Mouse (Mus musculus): Measurements from ENCODE around the gene Tgm2.

Tgm2 gene

DNA sequence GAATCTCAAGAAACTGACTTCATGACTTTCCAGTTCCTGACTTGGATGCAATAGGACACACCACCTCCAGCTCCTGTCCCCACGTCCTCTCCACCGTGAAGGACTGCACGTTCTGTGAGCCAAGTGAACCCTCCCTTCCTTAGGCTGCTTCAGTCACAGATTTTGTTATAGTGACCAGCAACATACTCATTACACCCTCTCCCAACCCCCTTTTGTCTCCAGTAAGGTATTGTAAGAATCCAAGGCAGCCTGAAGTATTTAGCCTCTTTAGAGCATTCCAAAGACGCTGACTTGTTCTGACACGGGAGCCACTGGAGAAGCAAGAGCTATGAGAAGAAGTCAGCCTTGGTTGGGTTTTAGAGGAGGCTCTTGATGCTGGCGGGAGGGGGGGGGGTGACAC, 23.1 kb upstream of the Tgm2 start:
- in situ Hi-C loops (cut with MboI; ENCODE audit: low pct_unique_long_range_greater_than_20kb in 1 of 2, low sequenced_read_pairs in 2 of 2, unreplicated experiment in 1 of 2) = no loop called here

- in situ Hi-C loops (cut with MboI; ENCODE audit: low pct_unique_long_range_greater_than_20kb in 1 of 2, low sequenced_read_pairs in 2 of 2, unreplicated experiment in 1 of 2) = no loop called here
Measured at GRCm38 (mm10) chr2:158168741-158169211, 22.5 kb upstream of the Tgm2 start.

- in situ Hi-C loops (cut with MboI; ENCODE audit: low pct_unique_long_range_greater_than_20kb in 1 of 2, low sequenced_read_pairs in 2 of 2, unreplicated experiment in 1 of 2) = no loop called here
Measured at GRCm38 (mm10) chr2:158167496-158168205, 21.4 kb upstream of the Tgm2 start.

DNA sequence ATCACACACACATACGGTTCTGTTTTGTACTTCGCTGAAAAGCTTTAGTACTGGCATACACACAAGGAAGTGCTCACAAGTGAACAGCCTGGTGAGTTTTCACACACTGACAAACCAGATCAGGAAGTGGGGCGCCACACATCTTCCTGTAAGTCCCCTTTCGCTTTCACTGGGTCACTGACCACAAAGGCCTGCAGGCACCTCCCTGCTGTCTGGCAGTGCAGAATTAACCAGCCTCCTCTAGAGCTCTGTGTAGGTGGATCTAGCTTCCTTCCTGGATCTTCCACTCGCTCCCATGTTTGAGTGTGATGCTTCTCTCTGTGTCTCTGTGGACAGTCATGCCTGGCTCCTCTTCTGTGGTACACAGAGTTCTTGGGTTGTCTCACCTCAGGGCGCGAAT, 20.4 kb upstream of the Tgm2 start:
- in situ Hi-C loops (cut with MboI; ENCODE audit: low pct_unique_long_range_greater_than_20kb in 1 of 2, low sequenced_read_pairs in 2 of 2, unreplicated experiment in 1 of 2) = no loop called here

DNA sequence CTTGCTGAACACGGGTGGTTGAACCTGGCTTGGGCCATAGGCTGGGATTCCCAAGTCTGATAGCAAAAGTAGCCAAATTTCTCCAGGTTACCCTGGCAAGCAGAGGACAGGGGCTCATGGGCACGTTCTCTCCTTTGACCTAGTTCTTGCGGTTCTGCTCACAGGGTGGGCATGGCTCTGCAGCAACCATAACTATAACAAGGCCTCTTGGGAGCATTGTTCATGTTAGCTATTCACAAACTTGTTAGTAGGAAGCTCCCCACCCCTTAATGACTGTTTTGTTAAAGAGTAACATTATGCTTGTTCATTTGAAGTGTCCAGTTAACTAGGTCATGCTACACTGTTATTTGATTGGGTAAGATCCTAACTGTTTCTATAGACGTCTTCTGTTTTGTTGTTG, 19.5 kb upstream of the Tgm2 start:
- in situ Hi-C loops (cut with MboI; ENCODE audit: low pct_unique_long_range_greater_than_20kb in 1 of 2, low sequenced_read_pairs in 2 of 2, unreplicated experiment in 1 of 2) = no loop called here

GRCm38 (mm10) chr2:158163034-158163433, 16.8 kb upstream of the Tgm2 start:
- in situ Hi-C loops (cut with MboI; ENCODE audit: low pct_unique_long_range_greater_than_20kb in 1 of 2, low sequenced_read_pairs in 2 of 2, unreplicated experiment in 1 of 2) = no loop called here

GRCm38 (mm10) chr2:158161761-158162160, 15.5 kb upstream of the Tgm2 start:
- in situ Hi-C loops (cut with MboI; ENCODE audit: low pct_unique_long_range_greater_than_20kb in 1 of 2, low sequenced_read_pairs in 2 of 2, unreplicated experiment in 1 of 2) = no loop called here

DNA sequence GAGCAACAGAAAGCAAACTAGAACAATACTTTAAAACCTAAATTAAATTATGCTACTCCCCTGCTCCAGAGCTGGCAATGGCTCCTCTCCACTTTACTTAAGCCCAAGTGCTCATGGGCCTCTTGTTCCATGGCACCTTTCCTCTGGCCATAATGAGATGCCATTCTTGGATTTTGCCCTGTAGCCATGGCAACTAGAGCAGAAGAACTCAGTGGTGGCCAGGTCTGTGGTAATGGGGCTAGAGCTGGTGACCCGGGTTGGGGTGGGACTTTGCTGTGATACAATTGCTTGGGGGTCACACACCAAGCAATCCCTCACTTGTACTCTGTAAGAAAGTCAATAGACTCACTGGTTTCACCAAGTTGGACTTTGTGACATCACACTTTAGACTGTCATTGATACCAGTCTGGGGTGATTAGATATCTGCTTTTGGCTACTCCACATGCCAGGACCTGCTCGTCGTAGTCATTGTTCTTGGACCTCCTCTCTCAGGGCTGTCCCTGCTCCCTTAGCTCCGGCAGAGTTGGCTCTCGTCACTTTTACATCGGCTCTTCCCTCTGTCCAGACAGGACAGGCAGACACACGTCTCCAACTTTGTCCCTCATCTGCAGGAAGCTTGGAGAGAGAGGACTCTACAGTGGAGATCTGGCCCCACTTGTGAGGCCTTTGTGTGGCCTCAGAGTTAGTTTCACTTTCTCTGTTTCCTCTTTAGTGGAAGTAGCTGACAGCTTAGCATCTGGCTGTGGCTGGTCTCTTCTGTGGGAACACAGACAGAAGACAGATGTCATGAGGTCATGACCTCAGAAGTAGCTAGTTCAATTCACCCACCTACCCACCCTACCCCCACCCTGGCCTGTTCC, 13.4 kb upstream of the Tgm2 start:
- in situ Hi-C loops (cut with MboI; ENCODE audit: low pct_unique_long_range_greater_than_20kb in 1 of 2, low sequenced_read_pairs in 2 of 2, unreplicated experiment in 1 of 2) = no loop called here

GRCm38 (mm10) chr2:158157654-158158053, 11.4 kb upstream of the Tgm2 start:
- in situ Hi-C loops (cut with MboI; ENCODE audit: low pct_unique_long_range_greater_than_20kb in 1 of 2, low sequenced_read_pairs in 2 of 2, unreplicated experiment in 1 of 2) = no loop called here

- in situ Hi-C loops (cut with MboI; ENCODE audit: low pct_unique_long_range_greater_than_20kb in 1 of 2, low sequenced_read_pairs in 2 of 2, unreplicated experiment in 1 of 2) = no loop called here
Measured at GRCm38 (mm10) chr2:158156487-158156886, 10.3 kb upstream of the Tgm2 start.

- in situ Hi-C loops (cut with MboI; ENCODE audit: low pct_unique_long_range_greater_than_20kb in 1 of 2, low sequenced_read_pairs in 2 of 2, unreplicated experiment in 1 of 2) = no loop called here
Measured at GRCm38 (mm10) chr2:158155615-158156014, 9.4 kb upstream of the Tgm2 start.

DNA sequence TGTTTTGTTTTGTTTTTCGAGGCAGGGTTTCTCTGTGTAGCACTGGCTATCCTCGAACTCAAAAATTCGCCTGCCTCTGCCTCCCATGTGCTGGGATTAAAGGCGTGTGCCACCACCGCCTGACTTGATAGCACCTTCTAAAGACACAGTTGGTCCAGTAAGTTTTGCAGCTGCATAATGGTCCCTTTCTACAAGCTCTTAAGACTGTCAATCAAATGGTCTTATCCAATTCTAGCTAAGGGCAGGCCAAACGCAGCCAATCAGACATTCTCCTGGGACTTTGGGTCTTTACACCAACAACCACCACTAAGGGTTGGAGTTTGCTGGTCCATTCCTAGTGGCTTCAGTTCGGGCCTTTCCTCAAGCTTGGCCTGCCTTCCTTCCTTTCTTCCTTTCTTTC, 8.9 kb upstream of the Tgm2 start:
- in situ Hi-C loops (cut with MboI; ENCODE audit: low pct_unique_long_range_greater_than_20kb in 1 of 2, low sequenced_read_pairs in 2 of 2, unreplicated experiment in 1 of 2) = no loop called here

DNA sequence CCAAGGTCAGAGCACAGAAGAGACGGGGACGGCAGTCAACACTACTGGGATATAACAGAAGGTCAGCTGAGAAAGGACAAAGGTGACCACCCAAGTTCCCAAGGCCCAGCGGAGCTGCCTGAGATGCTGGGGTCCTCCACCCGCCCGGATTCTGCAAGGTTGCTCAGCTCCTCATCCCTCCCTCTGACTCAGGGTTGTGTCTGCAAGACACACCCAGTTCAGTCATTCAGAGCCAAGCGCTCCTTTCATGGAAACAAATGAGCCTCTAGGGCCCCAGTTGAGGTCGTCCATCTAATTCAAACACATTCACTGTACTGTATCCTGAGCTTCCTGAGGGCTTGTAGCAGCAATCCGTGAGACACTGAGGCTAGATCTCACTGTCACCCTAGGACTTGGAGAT, 8.4 kb upstream of the Tgm2 start:
- in situ Hi-C loops (cut with MboI; ENCODE audit: low pct_unique_long_range_greater_than_20kb in 1 of 2, low sequenced_read_pairs in 2 of 2, unreplicated experiment in 1 of 2) = no loop called here

GRCm38 (mm10) chr2:158153728-158154343, 7.6 kb upstream of the Tgm2 start:
- in situ Hi-C loops (cut with MboI; ENCODE audit: low pct_unique_long_range_greater_than_20kb in 1 of 2, low sequenced_read_pairs in 2 of 2, unreplicated experiment in 1 of 2) = no loop called here

DNA sequence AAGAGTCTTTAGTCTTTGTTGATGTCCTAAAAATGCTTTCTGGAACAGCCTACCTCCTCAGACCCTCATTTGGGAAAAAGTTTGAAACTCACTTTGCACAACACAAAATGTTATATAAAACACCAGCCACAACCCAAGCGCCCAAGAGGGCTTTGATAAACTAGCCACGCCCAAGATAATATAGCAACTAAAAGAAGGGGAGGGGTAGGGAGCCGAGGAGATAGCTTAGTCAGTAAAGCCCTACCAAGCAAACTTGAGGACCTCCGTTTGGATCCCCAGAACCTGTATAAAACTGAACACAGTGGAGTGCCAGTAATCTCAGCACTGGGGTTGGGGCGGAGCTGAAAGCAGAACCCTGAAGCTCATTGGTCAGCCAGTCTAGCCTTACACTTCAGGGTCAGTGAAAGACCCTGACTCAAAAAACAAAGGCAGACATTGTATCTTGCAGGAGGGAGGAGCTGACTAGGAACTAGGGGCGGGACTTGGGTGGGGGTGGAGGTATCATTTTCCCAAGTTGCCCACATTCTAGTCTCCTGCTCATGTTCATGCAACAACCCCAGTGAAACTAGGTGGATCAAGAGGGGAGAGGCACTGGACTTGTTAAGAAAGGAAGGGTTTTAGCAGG, 6.6 kb upstream of the Tgm2 start:
- in situ Hi-C loops (cut with MboI; ENCODE audit: low pct_unique_long_range_greater_than_20kb in 1 of 2, low sequenced_read_pairs in 2 of 2, unreplicated experiment in 1 of 2) = no loop called here

- in situ Hi-C loops (cut with MboI; ENCODE audit: low pct_unique_long_range_greater_than_20kb in 1 of 2, low sequenced_read_pairs in 2 of 2, unreplicated experiment in 1 of 2) = no loop called here
Measured at GRCm38 (mm10) chr2:158151077-158151476, 4.8 kb upstream of the Tgm2 start.

GRCm38 (mm10) chr2:158146971-158147370, 735 bp upstream of the Tgm2 start:
- in situ Hi-C loops (cut with MboI; ENCODE audit: low pct_unique_long_range_greater_than_20kb in 1 of 2, low sequenced_read_pairs in 2 of 2, unreplicated experiment in 1 of 2) = no loop called here

DNA sequence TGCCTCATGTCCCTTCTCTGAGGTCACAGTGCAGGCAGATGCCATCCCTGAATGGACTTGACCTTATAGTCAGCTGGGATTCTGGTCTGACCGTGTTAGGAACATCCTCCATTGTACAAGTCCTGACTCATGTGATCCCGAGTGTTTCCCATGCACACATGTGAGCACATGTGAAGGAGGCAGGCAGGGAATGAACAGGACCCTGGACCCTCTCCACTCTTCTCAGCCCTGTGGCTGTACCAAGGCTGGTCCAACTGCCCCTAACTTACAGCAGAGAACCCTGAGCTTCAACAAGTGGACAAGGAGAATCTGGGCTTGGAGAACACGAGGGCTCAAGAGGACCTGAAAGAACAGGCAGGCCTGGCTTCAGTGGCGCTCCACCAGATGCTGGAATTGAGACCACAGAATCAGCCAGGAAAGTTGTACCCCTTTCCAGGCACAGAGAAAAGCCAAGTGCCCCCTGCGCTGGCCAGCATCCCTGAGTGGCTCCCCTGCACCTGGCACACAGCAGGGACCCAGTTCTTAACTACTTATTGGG, 639 bp downstream of the Tgm2 start:
- in situ Hi-C loops (cut with MboI; ENCODE audit: low pct_unique_long_range_greater_than_20kb in 1 of 2, low sequenced_read_pairs in 2 of 2, unreplicated experiment in 1 of 2) = no loop called here
